ENCODE assay signal across 8 mouse cellular contexts in genomic region chr11:121204161-121205006, GRCm38 (mm10). TPM values are rescaled to one million over a fixed set of nuclear protein-coding genes. Genes with fewer than 3 reads are reported as not detected.
A peak's percentile ranks its signal among the peaks of the same experiment; 100 is the strongest.
DNase-seq lines count a peak whose midpoint lies in the region; ATAC-seq lines count a peak whose summit lies in the region.

Gene Hexdc, plus strand, starts transcription at chr11:121204433.
Gene Ogfod3, minus strand, starts transcription at chr11:121204711.

- peaks cover 17% of the 10 kb centered on the region for H3K36me3 ChIP-seq in heart, embryonic 14.5 days (ENCODE audit: control insufficient read depth, insufficient read depth, low read length)
- H3K36me3 ChIP-seq in liver, embryonic 13.5 days, result 0 out of 2 replicates have a peak, but pooled peaks cover 6% of the 10 kb centered on the region
- H3K36me3 ChIP-seq in stomach, embryonic 16.5 days (ENCODE audit: control insufficient read depth, insufficient read depth, low read length), result peaks cover 3% of the 10 kb centered on the region; the same call in 1 of the 2 replicates

- H3K27me3 ChIP-seq in heart, embryonic 14.5 days (ENCODE audit: control insufficient read depth, insufficient read depth, low read length), result no peaks in the 10 kb centered on the region
- H3K27me3 ChIP-seq in liver, embryonic 13.5 days, result no peaks in the 10 kb centered on the region
- no peaks in the 10 kb centered on the region for H3K27me3 ChIP-seq in stomach, embryonic 16.5 days (ENCODE audit: control insufficient read depth, insufficient read depth, low read length)

- peak; percentile 95 for DNase-seq in c-Kit-negative CD71-positive TER-119-positive erythroid progenitor cells, embryonic 14.5 days (ENCODE audit: low read depth, low spot score)
- peak; percentile 77 for DNase-seq in fibroblast of lung, adult 2 months (ENCODE audit: low read depth)
- DNase-seq in kidney, postnatal 14 days, result peak; percentile 97
- peak; percentile 97 for DNase-seq in liver, embryonic 13.5 days
- DNase-seq in neural tube, embryonic 10.5 days (ENCODE audit: extremely low spot score, low spot score), result peak; percentile 98

- H3K4me3 ChIP-seq in heart, embryonic 14.5 days (ENCODE audit: control insufficient read depth in 1 of 2, insufficient read depth in 1 of 2, low read depth in 1 of 2, low read length in 2 of 2), result peak within 1 kb of the TSS; percentile 57 to 73
- H3K4me3 ChIP-seq in liver, embryonic 13.5 days (replicated peaks), result peak within 1 kb of the TSS; percentile 76
- peak within 1 kb of the TSS; percentile 90 for H3K4me3 ChIP-seq in stomach, embryonic 16.5 days (replicated peaks; ENCODE audit: low read length)

- peak; percentile 88 for ATAC-seq in CD4-positive, CD25-positive, alpha-beta regulatory T cell, adult 4 months
- peak; percentile 98 for ATAC-seq in heart, embryonic 14.5 days (ENCODE audit: insufficient number of reproducible peaks, insufficient read depth, low FRiP score, low read depth)
- peak; percentile 99 for ATAC-seq in liver, embryonic 13.5 days (ENCODE audit: low read depth)
- peak; percentile 98 for ATAC-seq in stomach, embryonic 16.5 days (ENCODE audit: insufficient read depth, low FRiP score)

- H3K4me1 ChIP-seq in heart, embryonic 14.5 days (ENCODE audit: control insufficient read depth in 2 of 2, insufficient read depth in 2 of 2, low read length in 2 of 2), result peaks cover 2 to 16% of the 10 kb centered on the region in 2 experiments; a peak in 2 of 4 replicates
- H3K4me1 ChIP-seq in liver, embryonic 13.5 days (replicated peaks), result peaks cover 24% of the 10 kb centered on the region
- H3K4me1 ChIP-seq in stomach, embryonic 16.5 days (ENCODE audit: control insufficient read depth, insufficient read depth, low read length), result peaks cover 8% of the 10 kb centered on the region

- H3K9ac ChIP-seq in heart, embryonic 14.5 days (ENCODE audit: low read length), result peak within 1 kb of the TSS; percentile 81
- peak within 1 kb of the TSS; percentile 77 for H3K9ac ChIP-seq in liver, embryonic 13.5 days
- H3K9ac ChIP-seq in stomach, embryonic 16.5 days (ENCODE audit: low read length), result peak within 1 kb of the TSS; percentile 88

- peak within 1 kb of the TSS; percentile 74 for H3K4me2 ChIP-seq in heart, embryonic 14.5 days (ENCODE audit: low read length)
- peak within 1 kb of the TSS; percentile 96 for H3K4me2 ChIP-seq in liver, embryonic 13.5 days
- peak within 1 kb of the TSS; percentile 79 for H3K4me2 ChIP-seq in stomach, embryonic 16.5 days (ENCODE audit: low read depth, low read length)

- WGBS in heart, embryonic 14.5 days, result under 1% methylated on average over 62 of the region's 70 CpGs
- under 1% methylated on average over 70 of the region's 70 CpGs for WGBS in liver, embryonic 13.5 days (ENCODE audit: insufficient replicate concordance)
- WGBS in stomach, embryonic 16.5 days, result under 1% methylated on average over 70 of the region's 70 CpGs

- no peaks in the 10 kb centered on the region for H3K9me3 ChIP-seq in heart, embryonic 14.5 days (ENCODE audit: control insufficient read depth, low read length)
- no peaks in the 10 kb centered on the region for H3K9me3 ChIP-seq in liver, embryonic 13.5 days (replicated peaks)
- H3K9me3 ChIP-seq in stomach, embryonic 16.5 days (replicated peaks; ENCODE audit: control insufficient read depth, low read length), result no peaks in the 10 kb centered on the region

- H3K27ac ChIP-seq in heart, embryonic 14.5 days (replicated peaks in 1 of 2; ENCODE audit: control insufficient read depth in 1 of 2, insufficient read depth in 1 of 2, low read depth in 2 of 2, low read length in 2 of 2), result peak within 1 kb of the TSS; percentile 76 to 78
- peak within 1 kb of the TSS; percentile 72 for H3K27ac ChIP-seq in liver, embryonic 13.5 days
- peak within 1 kb of the TSS; percentile 83 for H3K27ac ChIP-seq in stomach, embryonic 16.5 days (ENCODE audit: low read length)

RNA-seq across cellular contexts. Expression of gene Hexdc, which starts in this region (rescaled TPM):
- 1 to 10 TPM; 2.3 to 3.1 TPM for polyA plus RNA-seq in CD4-positive, CD25-positive, alpha-beta regulatory T cell, adult 4 months (2017; shearing (Covaris generic))
- polyA plus RNA-seq in heart, embryonic 14.5 days (2014; fragmentation: Nextera tagmentation; extraction: Ambion mirVana), result 6.7 and 8.8 TPM in 2 replicates
- polyA plus RNA-seq in liver, embryonic 13.5 days (2015; fragmentation: Nextera tagmentation; extraction: Ambion mirVana), result 2.2 and 2.4 TPM in 2 replicates
- 8.5 and 9.4 TPM in 2 replicates for polyA plus RNA-seq in stomach, embryonic 16.5 days (2015; fragmentation: Nextera tagmentation; extraction: Ambion mirVana)

RNA-seq across cellular contexts. Expression of gene Ogfod3, which starts in this region (rescaled TPM):
- polyA plus RNA-seq in CD4-positive, CD25-positive, alpha-beta regulatory T cell, adult 4 months (2017; shearing (Covaris generic)), result 1 to 10 TPM; 7.8 to 8.8 TPM
- 33.3 and 34.1 TPM in 2 replicates for polyA plus RNA-seq in heart, embryonic 14.5 days (2014; fragmentation: Nextera tagmentation; extraction: Ambion mirVana)
- polyA plus RNA-seq in liver, embryonic 13.5 days (2015; fragmentation: Nextera tagmentation; extraction: Ambion mirVana), result 14.7 and 14.9 TPM in 2 replicates
- polyA plus RNA-seq in stomach, embryonic 16.5 days (2015; fragmentation: Nextera tagmentation; extraction: Ambion mirVana), result 29.4 and 30.4 TPM in 2 replicates

Comparison
In these comparisons a context has a peak if more than half of its experiments do, and no peak if none do; other contexts are left out.
1. Peak in every context shown above with its lines: DNase-seq, ATAC-seq, H3K4me3 ChIP-seq and H3K27ac ChIP-seq.